Mouse (Mus musculus): ENCODE measurements at regions not wholly inside any gene's neighbourhood (a gene's known extent, or its start where the extent isn't known, plus 50 kb on each side); places are given as distances from the start of the nearest gene placed in this dataset.
A peak's percentile ranks its signal among the peaks of the same experiment; 100 is the strongest.

GRCm38 (mm10) chr12:106559566-106559965 is 549.5 kb downstream of the Vrk1 start:
- Histone ChIP-seq H3K4me3 (no peak overlapping the region), H3K9ac (no peak overlapping the region), H3K4me1 (replicated peaks) (no peaks in the 10 kb centered on the region), H3K27ac (no peak overlapping the region), H3K9me3 (replicated peaks) (no peaks in the 10 kb centered on the region), H3K36me3 (no peaks in the 10 kb centered on the region), H3K4me2 (no peak overlapping the region), H3K27me3 (no peaks in the 10 kb centered on the region)
- 74% methylated on average over 9 of the region's 9 CpGs for WGBS
- ATAC-seq (replicated peaks; ENCODE audit: insufficient number of reproducible peaks, insufficient read depth, low FRiP score, low read depth): no peak

GRCm38 (mm10) chr12:106565263-106565681 is 555.2 kb downstream of the Vrk1 start:
- H3K27me3 ChIP-seq: no peaks in the 10 kb centered on the region
- H3K4me1 ChIP-seq (replicated peaks): no peaks in the 10 kb centered on the region
- H3K9me3 ChIP-seq (replicated peaks): no peaks in the 10 kb centered on the region
- H3K36me3 ChIP-seq: no peaks in the 10 kb centered on the region
- H3K27ac ChIP-seq: no peak overlapping the region
- H3K9ac ChIP-seq: no peak overlapping the region
- ATAC-seq (replicated peaks; ENCODE audit: insufficient number of reproducible peaks, insufficient read depth, low FRiP score, low read depth): no peak
- H3K4me2 ChIP-seq: no peak overlapping the region
- H3K4me3 ChIP-seq: no peak overlapping the region
- WGBS: 28% methylated on average over 6 of the region's 6 CpGs

- whole genome bisulfite sequencing: 93% methylated on average over 4 of the region's 4 CpGs
- Histone ChIP-seq H3K36me3 (no peaks in the 10 kb centered on the region), H3K9ac (no peak overlapping the region), H3K27ac (no peak overlapping the region), H3K4me1 (replicated peaks) (no peaks in the 10 kb centered on the region), H3K27me3 (no peaks in the 10 kb centered on the region), H3K4me3 (no peak overlapping the region), H3K4me2 (no peak overlapping the region), H3K9me3 (replicated peaks) (no peaks in the 10 kb centered on the region)
- ATAC-seq (replicated peaks; ENCODE audit: insufficient number of reproducible peaks, insufficient read depth, low FRiP score, low read depth): no peak
These were observed 556.3 kb downstream of the Vrk1 start for GRCm38 (mm10) chr12:106566361-106566760.

- Histone ChIP-seq H3K36me3 (no peaks in the 10 kb centered on the region), H3K4me1 (replicated peaks) (no peaks in the 10 kb centered on the region), H3K4me3 (no peak overlapping the region), H3K9me3 (replicated peaks) (no peaks in the 10 kb centered on the region), H3K27ac (no peak overlapping the region), H3K4me2 (no peak overlapping the region), H3K27me3 (no peaks in the 10 kb centered on the region), H3K9ac (no peak overlapping the region)
- no peak for ATAC-seq (replicated peaks; ENCODE audit: insufficient number of reproducible peaks, insufficient read depth, low FRiP score, low read depth)
- 73% methylated on average over 5 of the region's 5 CpGs for WGBS
These were observed 557.1 kb downstream of the Vrk1 start for GRCm38 (mm10) chr12:106567116-106567515.

GRCm38 (mm10) chr12:106568541-106569085 is 558.6 kb downstream of the Vrk1 start:
- Histone ChIP-seq H3K4me2 (no peak overlapping the region), H3K27ac (no peak overlapping the region), H3K36me3 (no peaks in the 10 kb centered on the region), H3K4me1 (replicated peaks) (no peaks in the 10 kb centered on the region), H3K27me3 (no peaks in the 10 kb centered on the region), H3K9me3 (replicated peaks) (no peaks in the 10 kb centered on the region), H3K9ac (no peak overlapping the region), H3K4me3 (no peak overlapping the region)
- WGBS: 82% methylated on average over 10 of the region's 10 CpGs
- no peak for ATAC-seq (replicated peaks; ENCODE audit: insufficient number of reproducible peaks, insufficient read depth, low FRiP score, low read depth)

GRCm38 (mm10) chr12:106572956-106573355 is 562.9 kb downstream of the Vrk1 start:
- Histone ChIP-seq H3K9me3 (replicated peaks) (no peaks in the 10 kb centered on the region), H3K36me3 (no peaks in the 10 kb centered on the region), H3K4me2 (no peak overlapping the region), H3K9ac (no peak overlapping the region), H3K27ac (no peak overlapping the region), H3K4me1 (replicated peaks) (no peaks in the 10 kb centered on the region), H3K27me3 (no peaks in the 10 kb centered on the region), H3K4me3 (no peak overlapping the region)
- 76% methylated on average over 5 of the region's 5 CpGs for WGBS
- ATAC-seq (replicated peaks; ENCODE audit: insufficient number of reproducible peaks, insufficient read depth, low FRiP score, low read depth): no peak

GRCm38 (mm10) chr12:106582760-106583159 is 572.7 kb downstream of the Vrk1 start:
- Histone ChIP-seq H3K27ac (no peak overlapping the region), H3K4me2 (no peak overlapping the region), H3K27me3 (no peaks in the 10 kb centered on the region), H3K4me1 (replicated peaks) (no peaks in the 10 kb centered on the region), H3K9ac (no peak overlapping the region), H3K9me3 (replicated peaks) (no peaks in the 10 kb centered on the region), H3K36me3 (no peaks in the 10 kb centered on the region), H3K4me3 (no peak overlapping the region)
- 41% methylated on average over 9 of the region's 9 CpGs for WGBS
- ATAC-seq (replicated peaks; ENCODE audit: insufficient number of reproducible peaks, insufficient read depth, low FRiP score, low read depth): no peak

GRCm38 (mm10) chr12:106585626-106586025 is 575.6 kb downstream of the Vrk1 start:
- H3K36me3 ChIP-seq: no peaks in the 10 kb centered on the region
- H3K4me1 ChIP-seq (replicated peaks): no peaks in the 10 kb centered on the region
- H3K9me3 ChIP-seq (replicated peaks): no peaks in the 10 kb centered on the region
- H3K4me2 ChIP-seq: no peak overlapping the region
- H3K9ac ChIP-seq: no peak overlapping the region
- no peaks in the 10 kb centered on the region for H3K27me3 ChIP-seq
- ATAC-seq (replicated peaks; ENCODE audit: insufficient number of reproducible peaks, insufficient read depth, low FRiP score, low read depth): no peak
- H3K4me3 ChIP-seq: no peak overlapping the region; the same call in 1 of the 2 replicates
- 75% methylated on average over 5 of the region's 5 CpGs for WGBS
- no peak overlapping the region for H3K27ac ChIP-seq

GRCm38 (mm10) chr12:106592686-106593085 is 582.7 kb downstream of the Vrk1 start:
- Histone ChIP-seq H3K4me3 (no peak overlapping the region), H3K27me3 (no peaks in the 10 kb centered on the region), H3K4me1 (replicated peaks) (peaks cover 7% of the 10 kb centered on the region), H3K9me3 (replicated peaks) (no peaks in the 10 kb centered on the region), H3K27ac (no peak overlapping the region), H3K4me2 (no peak overlapping the region), H3K36me3 (no peaks in the 10 kb centered on the region), H3K9ac (no peak overlapping the region)
- WGBS: 88% methylated on average over 9 of the region's 9 CpGs
- no peak for ATAC-seq (replicated peaks; ENCODE audit: insufficient number of reproducible peaks, insufficient read depth, low FRiP score, low read depth)

- no peaks in the 10 kb centered on the region for H3K36me3 ChIP-seq
- 2% methylated on average over 12 of the region's 12 CpGs for WGBS
- peak overlapping the region; percentile 21 for H3K4me2 ChIP-seq
- H3K9me3 ChIP-seq (replicated peaks): no peaks in the 10 kb centered on the region
- no peak overlapping the region for H3K9ac ChIP-seq
- H3K4me3 ChIP-seq: no peak overlapping the region
- H3K4me1 ChIP-seq (replicated peaks): peaks cover 10% of the 10 kb centered on the region
- H3K27me3 ChIP-seq: no peaks in the 10 kb centered on the region
- no peak overlapping the region for H3K27ac ChIP-seq
- ATAC-seq (replicated peaks; ENCODE audit: insufficient number of reproducible peaks, insufficient read depth, low FRiP score, low read depth): no peak
These were observed 587.6 kb downstream of the Vrk1 start for GRCm38 (mm10) chr12:106597636-106598035.

GRCm38 (mm10) chr12:106607240-106607639 is 597.2 kb downstream of the Vrk1 start:
- H3K36me3 ChIP-seq: no peaks in the 10 kb centered on the region
- H3K4me3 ChIP-seq: no peak overlapping the region
- no peaks in the 10 kb centered on the region for H3K27me3 ChIP-seq
- H3K9ac ChIP-seq: no peak overlapping the region
- no peak overlapping the region for H3K4me2 ChIP-seq
- no peaks in the 10 kb centered on the region for H3K4me1 ChIP-seq (replicated peaks)
- ATAC-seq (replicated peaks; ENCODE audit: insufficient number of reproducible peaks, insufficient read depth, low FRiP score, low read depth): no peak
- no peak overlapping the region for H3K27ac ChIP-seq
- no peaks in the 10 kb centered on the region for H3K9me3 ChIP-seq (replicated peaks)

- no peaks in the 10 kb centered on the region for H3K36me3 ChIP-seq
- H3K9me3 ChIP-seq (replicated peaks): no peaks in the 10 kb centered on the region
- no peak overlapping the region for H3K9ac ChIP-seq
- ATAC-seq (replicated peaks; ENCODE audit: insufficient number of reproducible peaks, insufficient read depth, low FRiP score, low read depth): no peak
- WGBS: 67% methylated on average over 11 of the region's 11 CpGs
- H3K27me3 ChIP-seq: no peaks in the 10 kb centered on the region
- H3K4me1 ChIP-seq (replicated peaks): no peaks in the 10 kb centered on the region
- no peak overlapping the region for H3K27ac ChIP-seq
- H3K4me3 ChIP-seq: no peak overlapping the region
- H3K4me2 ChIP-seq: no peak overlapping the region
These were observed 597.8 kb downstream of the Vrk1 start for GRCm38 (mm10) chr12:106607655-106608337.
